Mouse (Mus musculus) midbrain, embryonic 16.5 days (tissue): Measurements from ENCODE around the gene Hbs1l. TPM values are rescaled to one million over a fixed set of nuclear protein-coding genes. Genes with fewer than 3 reads are reported as not detected.
A peak's percentile ranks its signal among the peaks of the same experiment; 100 is the strongest.

Source experiments
- ATAC-seq: fragments of 200-750 bp; cut with Nextera tagmentation; 2 replicates; pipeline ENCODE4 v1.8.0; 2017; ENCODE audit warnings: moderate TSS enrichment
- H3K27ac ChIP-seq: fragments of 300-500 bp; sonication (generic); 2 replicates; pipeline ENCODE4 v1.5.1; 2014; ENCODE audit warnings: mild to moderate bottlenecking, low read length, mixed read lengths
- H3K27me3 ChIP-seq: fragments of 300-500 bp; sonication (generic); 2 replicates; pipeline ENCODE4 v1.6.1; 2014; ENCODE audit warnings: low read depth, low read length, mixed read lengths; ENCODE audit not compliant: control insufficient read depth, insufficient read depth
- H3K36me3 ChIP-seq: fragments of 300-500 bp; sonication (generic); 2 replicates; pipeline ENCODE4 v1.6.1; 2014; ENCODE audit warnings: mild to moderate bottlenecking, low read length, moderate library complexity, mixed read lengths; ENCODE audit not compliant: control insufficient read depth, insufficient read depth
- H3K4me1 ChIP-seq: fragments of 300-500 bp; sonication (generic); 2 replicates; pipeline ENCODE4 v1.6.1; 2014; ENCODE audit warnings: mild to moderate bottlenecking, low read length, mixed read lengths; ENCODE audit not compliant: control insufficient read depth, insufficient read depth
- H3K4me2 ChIP-seq: fragments of 300-500 bp; sonication (generic); 2 replicates; pipeline ENCODE4 v1.6.1; 2014; ENCODE audit warnings: mild to moderate bottlenecking, low read length, mixed read lengths
- H3K4me3 ChIP-seq: fragments of 300-500 bp; sonication (generic); 2 replicates; pipeline ENCODE4 v1.5.1; 2014; ENCODE audit warnings: low read depth, mild to moderate bottlenecking, low read length, moderate library complexity, mixed read lengths
- H3K9ac ChIP-seq: fragments of 300-500 bp; sonication (generic); 2 replicates; pipeline ENCODE4 v1.6.1; 2014; ENCODE audit warnings: low read depth, low read length, mixed read lengths
- H3K9me3 ChIP-seq: fragments of 300-500 bp; sonication (generic); replicated peaks from 2 replicates; pipeline ENCODE4 v1.6.1; 2014; ENCODE audit warnings: mild to moderate bottlenecking, low read length, mixed read lengths; ENCODE audit not compliant: control insufficient read depth, poor library complexity, severe bottlenecking
- WGBS: fragments of 180-500 bp; shearing (Covaris S2); extraction: QIAGEN DNeasy Blood & Tissue Kit; methylation state at CpG from one replicate; pipeline ENCODE4 v1.1.7; 2014; 5-methylcytosine and 5-hydroxymethylcytosine counted together
- polyA plus RNA-seq: library from polyadenylated mRNA; unstranded; fragments of >200 nt; fragmentation: Nextera tagmentation; extraction: Ambion mirVana; gene quantifications from 2 replicates; pipeline ENCODE4 v1.2.1, GENCODE M21; 2015

Gene Hbs1l
- polyA plus RNA-seq, 1 experiment from 2014 or later, result 89.3 TPM

DNA sequence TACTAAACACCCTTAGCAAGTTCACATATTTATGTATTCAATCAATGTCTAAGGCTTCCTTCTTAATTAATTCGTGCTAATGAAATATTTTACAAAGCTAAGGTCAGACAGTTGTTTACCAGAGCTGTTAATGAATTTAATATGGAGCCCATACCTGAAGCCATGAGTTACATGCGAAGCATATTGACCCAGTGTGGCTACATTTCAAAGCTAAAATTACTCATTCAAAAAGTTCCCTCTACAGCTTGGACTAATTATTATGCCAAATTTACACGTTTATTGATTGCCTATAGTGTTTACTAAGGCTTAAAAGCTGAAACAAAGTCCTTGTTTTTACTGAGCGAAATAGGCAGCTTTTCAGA is 401 bp upstream of the Hbs1l start:
- peak overlapping the region; percentile 56 for H3K4me2 ChIP-seq
- H3K9me3 ChIP-seq, result no peaks in the 10 kb centered on the region
- WGBS, result 44% methylated on average over 4 of the region's 4 CpGs
- H3K27me3 ChIP-seq, result no peaks in the 10 kb centered on the region
- peak overlapping the region; percentile 89 for H3K9ac ChIP-seq
- H3K27ac ChIP-seq, result no peak overlapping the region
- peaks cover 19% of the 10 kb centered on the region for H3K4me1 ChIP-seq
- H3K4me3 ChIP-seq, result peak overlapping the region; percentile 97
- peak; percentile 50 for ATAC-seq
- H3K36me3 ChIP-seq, result no peaks in the 10 kb centered on the region

DNA sequence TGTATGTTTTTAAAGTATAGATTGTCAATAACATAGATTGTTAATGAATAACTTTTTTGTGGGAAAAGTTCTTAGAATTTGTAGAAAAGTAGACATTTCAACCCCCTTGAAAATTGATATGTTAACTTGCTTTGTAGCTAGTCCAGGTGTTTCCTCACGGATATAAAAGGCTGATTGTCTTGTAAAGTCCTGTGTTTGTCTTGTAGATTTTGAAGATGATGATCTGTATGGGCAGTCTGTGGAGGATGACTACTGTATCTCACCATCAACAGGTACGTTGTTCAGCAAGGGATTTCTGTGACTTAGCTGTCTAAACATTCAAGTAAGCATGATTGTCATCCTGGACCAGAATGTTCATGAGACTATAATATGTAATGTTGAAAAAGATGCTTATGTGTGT is 3.2 kb downstream of the Hbs1l start:
- Histone ChIP-seq H3K27me3 (no peaks in the 10 kb centered on the region), H3K9ac (no peak overlapping the region), H3K4me2 (no peak overlapping the region), H3K9me3 (no peaks in the 10 kb centered on the region), H3K36me3 (peaks cover 5% of the 10 kb centered on the region; the same call in 1 of the 2 replicates), H3K4me1 (peaks cover 19% of the 10 kb centered on the region), H3K27ac (no peak overlapping the region), H3K4me3 (no peak overlapping the region)
- WGBS, result 93% methylated on average over 2 of the region's 2 CpGs
- ATAC-seq, result no peak

DNA sequence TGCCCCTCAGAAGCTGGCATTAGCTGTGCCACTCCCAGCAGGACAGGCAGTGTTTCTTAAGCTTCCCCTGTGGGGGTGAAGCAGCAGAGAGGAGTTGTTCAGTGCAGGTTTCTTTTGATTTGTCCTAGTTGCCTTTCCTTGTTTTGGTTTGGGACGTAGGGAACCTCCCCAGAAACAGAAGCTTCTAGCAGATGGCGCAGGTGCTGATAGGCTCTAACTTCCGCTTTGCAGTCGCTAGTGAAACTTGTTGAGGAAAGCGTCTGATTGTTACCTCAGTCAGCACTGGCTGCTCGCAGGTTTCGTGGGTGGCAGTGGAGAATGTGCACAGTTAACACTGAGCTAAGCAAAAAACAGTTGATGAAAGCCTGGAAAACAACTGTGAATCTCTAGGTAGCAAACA is 6.0 kb downstream of the Hbs1l start:
- Histone ChIP-seq H3K9ac (no peak overlapping the region), H3K4me3 (no peak overlapping the region), H3K27me3 (no peaks in the 10 kb centered on the region), H3K4me1 (peaks cover 16% of the 10 kb centered on the region), H3K36me3 (peaks cover 13% of the 10 kb centered on the region; the same call in 1 of the 2 replicates), H3K4me2 (no peak overlapping the region), H3K9me3 (no peaks in the 10 kb centered on the region), H3K27ac (no peak overlapping the region)
- no peak for ATAC-seq
- 95% methylated on average over 7 of the region's 7 CpGs for WGBS

DNA sequence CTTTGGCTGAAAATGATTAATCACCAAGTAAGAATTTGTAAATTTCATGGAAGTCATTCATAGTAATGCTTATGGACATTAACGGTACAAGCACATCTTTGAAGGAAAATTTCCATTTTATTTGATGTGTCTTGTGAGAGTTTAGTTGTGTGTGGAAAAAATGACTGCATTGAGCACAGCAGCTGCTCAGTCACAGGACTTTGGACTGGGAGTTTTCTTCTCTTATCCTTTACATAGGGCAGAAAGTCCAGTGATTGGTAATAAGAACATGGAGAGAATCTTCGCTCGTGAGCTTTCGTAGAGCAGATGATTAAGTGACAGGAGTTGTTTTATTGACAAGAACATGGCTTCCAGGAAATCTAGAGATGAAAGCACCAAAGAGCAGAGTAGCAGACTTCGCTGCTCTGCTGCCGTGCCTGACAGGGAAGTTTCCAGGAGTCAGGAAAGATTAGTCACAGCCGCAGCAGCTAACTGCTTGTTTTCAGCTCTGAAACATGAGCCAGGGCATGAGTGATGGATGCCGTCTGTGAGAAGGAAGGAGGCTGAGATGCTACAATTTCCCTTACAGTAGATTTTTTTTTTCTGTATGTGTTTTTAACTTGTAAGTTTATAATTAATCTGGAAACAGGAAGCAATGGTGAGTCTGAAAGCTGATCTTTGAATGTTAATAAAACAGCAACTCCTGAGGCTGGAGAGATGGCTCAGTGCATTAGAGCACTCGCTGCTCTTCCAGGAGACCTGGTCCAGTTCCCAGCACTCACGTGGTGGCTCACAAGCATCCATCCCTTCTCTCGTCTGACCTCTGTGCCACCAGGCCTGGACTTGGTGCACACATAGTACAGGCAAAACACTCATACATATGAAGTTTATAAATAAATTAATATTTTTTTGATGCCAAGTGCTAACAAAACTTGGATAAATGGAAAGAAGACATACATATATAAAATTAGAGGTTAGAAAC is 9.2 kb downstream of the Hbs1l start:
- Histone ChIP-seq H3K4me1 (no peaks in the 10 kb centered on the region), H3K4me3 (no peak overlapping the region), H3K9ac (no peak overlapping the region), H3K27me3 (no peaks in the 10 kb centered on the region), H3K36me3 (peaks cover 13% of the 10 kb centered on the region; the same call in 1 of the 2 replicates), H3K27ac (no peak overlapping the region), H3K9me3 (no peaks in the 10 kb centered on the region), H3K4me2 (no peak overlapping the region)
- no peak for ATAC-seq
- 92% methylated on average over 11 of the region's 11 CpGs for WGBS

DNA sequence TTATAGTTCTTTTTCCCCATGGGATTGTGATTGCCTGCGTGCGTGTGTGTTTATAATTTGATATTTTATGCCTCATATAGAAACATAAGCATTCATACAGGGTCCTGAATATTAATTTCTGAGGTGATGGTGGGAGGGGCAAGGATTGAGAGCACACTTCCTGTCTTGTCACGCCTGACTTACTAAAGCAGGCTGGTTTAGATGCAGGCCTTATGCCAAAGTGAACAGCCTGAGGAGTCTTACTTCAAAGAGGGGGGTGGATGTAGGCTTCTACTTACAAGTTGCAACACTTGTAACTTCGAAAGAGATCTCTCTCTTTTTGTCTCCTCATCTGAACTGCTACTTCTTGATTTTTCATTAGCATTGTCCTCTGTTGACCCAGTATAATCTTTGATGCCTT is 18.0 kb downstream of the Hbs1l start:
- H3K9ac ChIP-seq, result no peak overlapping the region
- no peaks in the 10 kb centered on the region for H3K9me3 ChIP-seq
- H3K4me1 ChIP-seq, result no peaks in the 10 kb centered on the region
- ATAC-seq, result no peak
- 77% methylated on average over 4 of the region's 4 CpGs for whole genome bisulfite sequencing
- no peak overlapping the region for H3K4me3 ChIP-seq
- no peaks in the 10 kb centered on the region for H3K27me3 ChIP-seq
- no peak overlapping the region for H3K27ac ChIP-seq
- H3K36me3 ChIP-seq, result 0 out of 2 replicates have a peak, but pooled peaks cover 2% of the 10 kb centered on the region
- H3K4me2 ChIP-seq, result no peak overlapping the region

DNA sequence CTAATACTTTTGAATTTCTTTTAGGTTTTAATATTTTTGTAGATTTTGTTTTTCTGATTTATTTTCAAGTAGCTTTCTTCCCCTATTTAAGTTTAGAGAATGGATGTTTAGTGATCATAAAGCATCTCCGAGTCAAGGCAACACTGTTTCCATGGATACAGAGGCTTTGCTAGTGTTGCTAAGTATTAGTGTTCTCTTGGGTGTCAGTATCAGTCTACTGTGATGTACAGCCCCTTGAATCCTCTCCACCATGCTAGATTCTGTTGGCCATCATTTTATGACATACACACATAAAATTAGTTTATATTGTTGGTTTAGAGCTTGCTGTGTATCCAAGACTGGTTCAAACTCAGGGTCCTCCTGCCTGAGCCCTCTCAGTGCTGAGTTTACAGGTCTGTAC is 20.3 kb downstream of the Hbs1l start:
- Histone ChIP-seq H3K36me3 (0 out of 2 replicates have a peak, but pooled peaks cover 2% of the 10 kb centered on the region), H3K27me3 (no peaks in the 10 kb centered on the region), H3K4me2 (no peak overlapping the region), H3K27ac (no peak overlapping the region), H3K9me3 (no peaks in the 10 kb centered on the region), H3K4me3 (no peak overlapping the region), H3K4me1 (no peaks in the 10 kb centered on the region), H3K9ac (no peak overlapping the region)
- no peak for ATAC-seq
- 61% methylated on average over 1 of the region's 1 CpGs for WGBS

DNA sequence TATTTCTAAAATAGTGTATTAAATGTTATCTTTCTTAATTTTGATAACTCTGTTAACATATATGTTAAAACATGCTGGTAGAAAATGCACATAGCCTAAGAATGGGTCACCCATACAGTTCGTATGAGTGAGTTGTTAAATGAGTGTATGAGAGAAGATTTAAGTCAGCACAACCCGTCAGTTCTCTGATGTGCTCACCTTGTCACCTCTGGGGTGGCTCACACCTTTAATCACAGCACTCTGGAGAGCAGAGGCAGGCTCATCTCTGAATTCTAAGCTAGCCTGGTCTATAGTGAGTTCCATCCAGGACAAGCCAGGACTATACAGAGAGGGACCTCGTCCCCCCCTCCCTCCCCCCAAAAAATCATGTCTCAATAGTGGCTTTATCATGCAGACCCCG is 22.5 kb downstream of the Hbs1l start:
- Histone ChIP-seq H3K4me2 (no peak overlapping the region), H3K9me3 (no peaks in the 10 kb centered on the region), H3K27ac (no peak overlapping the region), H3K36me3 (0 out of 2 replicates have a peak, but pooled peaks cover 2% of the 10 kb centered on the region), H3K27me3 (no peaks in the 10 kb centered on the region), H3K4me1 (no peaks in the 10 kb centered on the region), H3K4me3 (no peak overlapping the region), H3K9ac (no peak overlapping the region)
- WGBS, result 97% methylated on average over 4 of the region's 4 CpGs
- no peak for ATAC-seq

DNA sequence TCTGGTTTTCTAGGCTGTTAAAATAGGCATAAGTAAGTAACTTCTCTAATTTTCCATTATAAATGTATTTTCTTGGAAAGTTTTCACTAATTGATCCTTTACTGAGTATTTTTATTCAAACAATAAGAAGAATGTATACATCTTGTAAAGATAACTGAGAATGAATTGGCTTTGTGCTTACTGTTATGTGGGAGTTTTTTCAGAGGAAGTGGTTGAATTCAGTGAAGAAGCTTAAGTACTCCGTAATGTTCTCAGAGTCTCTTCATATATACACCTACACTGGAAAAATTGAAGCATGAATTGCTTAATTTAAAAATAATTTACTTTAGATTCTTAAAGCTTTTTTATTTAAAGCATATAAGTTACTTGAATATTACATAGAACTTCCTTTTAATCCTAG is 23.2 kb downstream of the Hbs1l start:
- 100% methylated on average over 1 of the region's 1 CpGs for WGBS
- no peak for ATAC-seq
- no peak overlapping the region for H3K27ac ChIP-seq
- H3K4me1 ChIP-seq, result no peaks in the 10 kb centered on the region
- no peaks in the 10 kb centered on the region for H3K9me3 ChIP-seq
- H3K36me3 ChIP-seq, result 0 out of 2 replicates have a peak, but pooled peaks cover 2% of the 10 kb centered on the region
- H3K4me2 ChIP-seq, result no peak overlapping the region
- H3K9ac ChIP-seq, result no peak overlapping the region
- no peaks in the 10 kb centered on the region for H3K27me3 ChIP-seq
- no peak overlapping the region for H3K4me3 ChIP-seq

DNA sequence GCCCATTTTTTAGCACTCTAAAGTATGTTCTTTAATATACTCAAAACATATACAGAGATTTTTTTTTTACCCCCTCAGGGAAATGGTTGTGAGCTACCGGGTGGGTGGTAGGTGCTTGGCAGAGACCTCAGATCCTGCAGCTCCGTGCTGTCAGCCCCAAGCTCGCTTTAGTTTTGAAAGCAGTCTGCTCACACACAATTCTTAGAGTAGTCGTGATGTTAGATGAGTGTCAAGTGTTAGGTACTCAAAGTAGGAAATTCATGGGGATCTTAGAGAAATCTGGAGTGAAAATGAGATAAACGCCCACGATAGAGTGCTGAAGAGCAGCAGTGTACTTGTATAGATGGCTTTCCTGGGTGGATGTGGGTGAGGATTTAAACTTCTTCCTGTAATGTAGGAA is 24.8 kb downstream of the Hbs1l start:
- Histone ChIP-seq H3K27ac (no peak overlapping the region), H3K4me1 (no peaks in the 10 kb centered on the region), H3K9ac (no peak overlapping the region), H3K36me3 (0 out of 2 replicates have a peak, but pooled peaks cover 2% of the 10 kb centered on the region), H3K4me2 (no peak overlapping the region), H3K9me3 (no peaks in the 10 kb centered on the region), H3K27me3 (no peaks in the 10 kb centered on the region), H3K4me3 (no peak overlapping the region)
- 94% methylated on average over 6 of the region's 6 CpGs for WGBS
- no peak for ATAC-seq
